Mouse (Mus musculus) cerebellum, adult 9-10 months (tissue): ENCODE results near the gene Usp32.

Experiments used
- DNase-seq: peaks from one replicate; pipeline ENCODE4 v3.0.0; 2022

The Usp32 gene

GRCm38 (mm10) chr11:84977385-84977952 lies 162.5 kb downstream of the Usp32 start:
- DNase-seq = no peak

GRCm38 (mm10) chr11:84976706-84977105 lies 163.3 kb downstream of the Usp32 start:
- no peak for DNase-seq

- no peak for DNase-seq
Observed at GRCm38 (mm10) chr11:84974582-84974981, 165.4 kb downstream of the Usp32 start.

GRCm38 (mm10) chr11:84973661-84974060 lies 166.3 kb downstream of the Usp32 start:
- DNase-seq = no peak

GRCm38 (mm10) chr11:84972067-84972466 lies 167.9 kb downstream of the Usp32 start:
- peak; percentile 57 for DNase-seq

GRCm38 (mm10) chr11:84968775-84969174 lies 171.2 kb downstream of the Usp32 start:
- peak; percentile 53 for DNase-seq

GRCm38 (mm10) chr11:84968309-84968708 lies 171.7 kb downstream of the Usp32 start:
- no peak for DNase-seq

GRCm38 (mm10) chr11:84967113-84967512 lies 172.8 kb downstream of the Usp32 start:
- no peak for DNase-seq

GRCm38 (mm10) chr11:84966696-84967095 lies 173.3 kb downstream of the Usp32 start:
- DNase-seq = no peak

GRCm38 (mm10) chr11:84963556-84963955 lies 176.4 kb downstream of the Usp32 start:
- no peak for DNase-seq

GRCm38 (mm10) chr11:84962536-84962935 lies 177.4 kb downstream of the Usp32 start:
- DNase-seq = peak; percentile 59

GRCm38 (mm10) chr11:84961571-84961970 lies 178.4 kb downstream of the Usp32 start:
- peak; percentile 49 for DNase-seq

- peak; percentile 96 for DNase-seq
Observed at GRCm38 (mm10) chr11:84960780-84961179, 179.2 kb downstream of the Usp32 start.

GRCm38 (mm10) chr11:84960291-84960690 lies 179.7 kb downstream of the Usp32 start:
- DNase-seq = peak; percentile 65

GRCm38 (mm10) chr11:84959701-84960181 lies 180.2 kb downstream of the Usp32 start:
- DNase-seq = peak; percentile 85

- no peak for DNase-seq
Observed at GRCm38 (mm10) chr11:84959181-84959580, 180.8 kb downstream of the Usp32 start.

GRCm38 (mm10) chr11:84958271-84958630 lies 181.7 kb downstream of the Usp32 start:
- peak; percentile 61 for DNase-seq

- peak; percentile 81 for DNase-seq
Observed at GRCm38 (mm10) chr11:84957591-84958270, 182.2 kb downstream of the Usp32 start, which contains the start of gene Car4. TSS of gene Car4 (plus strand) at chr11:84957786.

GRCm38 (mm10) chr11:84957171-84957570 lies 182.8 kb downstream of the Usp32 start:
- no peak for DNase-seq

- DNase-seq = peak; percentile 51
Observed at GRCm38 (mm10) chr11:84956400-84956799, 183.6 kb downstream of the Usp32 start.

GRCm38 (mm10) chr11:84952611-84953010 lies 187.3 kb downstream of the Usp32 start:
- no peak for DNase-seq

GRCm38 (mm10) chr11:84948526-84948925 lies 191.4 kb downstream of the Usp32 start:
- DNase-seq = no peak

- DNase-seq = no peak
Observed at GRCm38 (mm10) chr11:84948114-84948513, 191.8 kb downstream of the Usp32 start.

- DNase-seq = no peak
Observed at GRCm38 (mm10) chr11:84947206-84947605, 192.8 kb downstream of the Usp32 start.

- no peak for DNase-seq
Observed at GRCm38 (mm10) chr11:84945841-84946240, 194.1 kb downstream of the Usp32 start.
